Mouse (Mus musculus): ENCODE measurements at regions not wholly inside any gene's neighbourhood (a gene's known extent, or its start where the extent isn't known, plus 50 kb on each side); places are given as distances from the start of the nearest gene placed in this dataset.

- DNase-seq (ENCODE audit: extremely low spot score): no peak
Measured at GRCm38 (mm10) chr10:111782195-111782810, 190.2 kb upstream of the Krr1 start.

GRCm38 (mm10) chr10:111783496-111783895 lies 189.0 kb upstream of the Krr1 start:
- no peak for DNase-seq (ENCODE audit: extremely low spot score)

DNA sequence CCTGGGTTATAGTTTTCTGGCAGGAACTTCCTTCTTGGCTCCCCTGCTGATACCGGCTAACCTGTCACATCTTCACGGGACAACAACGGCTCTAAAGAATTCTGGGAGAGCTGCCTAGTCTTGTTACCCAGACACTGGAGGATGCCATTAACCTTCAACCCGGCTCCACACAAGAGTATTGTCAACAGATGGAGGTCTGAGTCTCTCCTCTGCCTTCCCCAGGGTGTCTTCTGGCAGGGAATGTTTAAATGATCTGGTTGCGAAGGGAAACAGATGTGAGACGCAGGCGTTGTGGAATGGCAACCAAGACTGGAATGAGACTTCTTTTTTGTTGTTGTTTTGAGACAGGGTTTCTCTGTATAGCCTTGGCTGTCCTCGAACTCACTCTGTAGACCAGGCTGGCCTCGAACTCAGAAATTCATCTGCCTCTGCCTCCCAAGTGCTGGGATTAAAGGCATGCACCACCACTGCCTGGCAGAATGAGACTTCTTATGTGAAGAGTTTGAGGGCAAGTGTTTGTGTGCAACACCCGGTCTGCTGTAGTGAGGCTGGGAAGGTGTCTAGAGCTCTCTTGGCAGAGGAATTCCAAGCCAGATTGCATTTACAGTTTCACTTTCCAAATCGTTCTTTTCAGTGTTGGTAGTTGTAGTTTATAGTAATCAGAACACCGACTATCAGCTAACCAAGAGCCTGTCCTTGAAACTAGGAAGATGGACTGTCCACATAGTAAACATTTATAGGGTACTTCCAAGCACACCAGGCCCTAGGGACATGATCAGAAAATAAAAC lies 188.2 kb upstream of the Krr1 start:
- DNase-seq (ENCODE audit: extremely low spot score): peak; percentile 32

DNA sequence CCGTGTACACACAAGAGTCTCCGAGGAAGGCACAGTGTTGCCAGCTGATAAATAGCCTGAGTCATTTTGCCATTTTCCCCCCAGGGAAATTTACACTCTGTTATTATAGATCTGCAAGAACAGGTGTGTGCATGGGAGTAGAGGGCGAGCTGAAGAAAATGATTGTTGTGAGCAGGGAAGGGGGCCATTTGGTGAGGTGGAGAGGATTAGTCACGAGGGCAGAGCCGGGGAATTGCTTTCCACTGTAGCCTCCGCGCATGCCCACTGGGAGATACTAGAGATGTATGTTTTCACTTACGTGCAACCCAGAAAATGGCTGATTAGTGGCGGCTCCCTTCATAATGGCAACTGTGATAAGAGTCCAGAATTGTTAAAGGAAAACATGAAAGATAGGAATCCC lies 185.3 kb upstream of the Krr1 start:
- no peak for DNase-seq (ENCODE audit: extremely low spot score)

GRCm38 (mm10) chr10:111789264-111789663 lies 183.2 kb upstream of the Krr1 start:
- no peak for DNase-seq (ENCODE audit: extremely low spot score)

DNA sequence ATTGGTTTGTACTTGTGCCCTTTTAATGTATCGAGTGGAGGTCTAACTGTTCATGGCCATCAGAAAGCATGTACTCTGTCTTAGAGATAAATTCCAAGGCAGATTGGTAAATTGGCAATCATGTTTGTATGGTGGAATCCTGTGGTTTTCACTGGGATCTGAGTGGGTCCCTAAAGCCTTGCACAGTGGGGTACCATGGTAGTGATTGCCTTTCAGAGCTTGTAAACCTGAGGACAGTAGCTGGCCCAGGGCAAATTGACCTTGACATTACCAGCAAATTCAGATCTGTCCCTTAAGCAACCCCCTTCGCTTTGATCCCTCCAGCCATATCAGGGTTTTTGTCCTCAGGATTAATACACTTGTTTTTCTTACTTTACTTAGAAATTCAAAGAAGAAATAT lies 181.6 kb upstream of the Krr1 start:
- DNase-seq (ENCODE audit: extremely low spot score): no peak

- DNase-seq (ENCODE audit: extremely low spot score): no peak
Measured at GRCm38 (mm10) chr10:111795056-111795455, 177.4 kb upstream of the Krr1 start.

DNA sequence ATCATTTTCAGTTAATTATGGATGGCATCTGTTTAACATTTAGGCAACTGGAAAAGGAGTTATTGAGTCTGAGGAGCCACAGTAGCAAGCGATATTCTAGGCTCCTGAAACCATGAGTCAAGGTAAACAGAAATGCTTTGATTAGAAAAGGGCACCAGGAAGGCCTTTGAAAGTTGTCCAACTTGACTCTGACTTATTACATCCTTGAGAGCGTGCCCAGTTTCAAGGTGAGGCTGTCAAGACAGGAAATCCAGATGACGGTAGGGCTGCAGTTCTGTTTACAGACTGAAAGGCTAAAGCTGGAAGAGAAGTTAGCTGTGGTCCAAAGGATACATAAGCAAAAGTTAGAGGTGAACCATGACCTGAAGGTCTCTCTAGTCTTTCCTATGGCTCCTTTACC lies 176.7 kb upstream of the Krr1 start:
- no peak for DNase-seq (ENCODE audit: extremely low spot score)

GRCm38 (mm10) chr10:111798851-111799281 lies 173.6 kb upstream of the Krr1 start:
- DNase-seq (ENCODE audit: extremely low spot score): no peak

DNA sequence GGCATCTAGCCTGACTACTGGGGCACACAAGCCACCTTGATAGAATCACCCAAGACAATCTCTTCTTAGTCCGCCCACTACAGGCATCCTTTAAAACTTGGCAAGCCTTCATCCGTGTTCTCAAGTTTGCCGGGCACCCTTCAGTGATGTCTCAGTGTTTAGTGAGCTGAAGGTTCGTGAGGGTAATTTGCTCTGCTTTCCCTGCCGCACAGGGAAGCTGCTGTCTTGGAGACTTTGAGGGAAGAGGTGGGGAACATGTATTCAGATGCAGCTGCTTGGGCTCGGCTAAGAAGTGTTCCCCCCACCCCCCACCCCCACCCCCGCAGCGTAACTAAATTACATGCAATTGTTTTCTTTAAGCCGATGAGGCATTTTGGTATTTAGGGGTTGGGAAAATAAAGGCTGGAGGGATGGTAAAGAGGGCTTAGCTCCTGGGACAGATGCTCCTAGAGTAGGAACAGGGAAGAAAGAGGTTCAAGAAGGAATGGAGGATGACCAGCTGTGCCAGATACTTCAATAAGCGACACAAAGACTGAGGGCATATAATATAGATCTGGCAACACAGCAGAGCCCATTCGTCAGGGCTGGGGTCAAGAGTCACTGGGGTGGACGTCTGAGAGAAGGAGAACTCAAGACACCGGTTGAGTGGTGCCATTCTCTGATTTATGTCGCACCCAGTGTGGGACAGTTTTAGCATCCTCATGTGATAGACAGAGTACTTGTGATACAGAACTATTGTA lies 172.4 kb upstream of the Krr1 start:
- DNase-seq (ENCODE audit: extremely low spot score): peak; percentile 40

DNA sequence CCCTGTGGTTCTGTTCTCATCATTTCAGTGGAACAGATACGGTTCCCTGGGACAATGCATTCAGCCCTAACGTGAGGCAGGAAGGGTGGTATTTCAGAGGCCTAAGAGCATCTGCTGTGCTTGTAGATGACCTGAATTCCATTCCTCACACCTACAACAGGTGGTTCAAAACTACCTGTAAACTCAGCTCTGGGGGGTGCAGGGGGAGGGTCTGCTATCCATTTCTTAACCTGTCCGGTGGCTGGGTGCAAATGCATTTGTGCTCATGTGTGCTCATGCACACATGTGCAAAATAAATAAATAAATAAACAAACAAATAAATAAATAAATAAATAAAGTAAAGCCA lies 171.9 kb upstream of the Krr1 start:
- no peak for DNase-seq (ENCODE audit: extremely low spot score)

- DNase-seq (ENCODE audit: extremely low spot score): peak; percentile 46
Measured at GRCm38 (mm10) chr10:111801021-111801793, 171.3 kb upstream of the Krr1 start.

- peak; percentile 49 for DNase-seq (ENCODE audit: extremely low spot score)
Measured at GRCm38 (mm10) chr10:111801794-111802359, 170.6 kb upstream of the Krr1 start.

DNA sequence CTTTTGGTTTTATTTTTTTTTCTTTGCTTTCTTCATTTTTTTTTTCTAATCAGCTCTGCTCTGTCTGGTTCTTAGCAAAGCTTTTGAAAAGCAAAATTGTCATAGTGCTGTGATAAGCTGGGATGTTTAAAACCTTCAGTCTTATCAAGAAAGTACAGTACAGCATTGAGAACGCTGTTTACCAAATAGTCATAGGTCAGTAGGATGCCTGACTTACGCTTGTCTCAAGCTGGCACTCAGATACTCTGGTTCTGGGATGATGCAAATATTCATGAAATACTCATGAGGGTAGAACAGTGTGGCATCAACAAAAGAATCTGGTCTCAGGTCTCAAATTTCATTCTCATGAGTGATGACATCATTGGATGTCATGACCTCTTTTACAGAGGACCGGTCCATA lies 166.1 kb upstream of the Krr1 start:
- no peak for DNase-seq (ENCODE audit: extremely low spot score)

GRCm38 (mm10) chr10:111806916-111807315 lies 165.5 kb upstream of the Krr1 start:
- no peak for DNase-seq (ENCODE audit: extremely low spot score)

DNA sequence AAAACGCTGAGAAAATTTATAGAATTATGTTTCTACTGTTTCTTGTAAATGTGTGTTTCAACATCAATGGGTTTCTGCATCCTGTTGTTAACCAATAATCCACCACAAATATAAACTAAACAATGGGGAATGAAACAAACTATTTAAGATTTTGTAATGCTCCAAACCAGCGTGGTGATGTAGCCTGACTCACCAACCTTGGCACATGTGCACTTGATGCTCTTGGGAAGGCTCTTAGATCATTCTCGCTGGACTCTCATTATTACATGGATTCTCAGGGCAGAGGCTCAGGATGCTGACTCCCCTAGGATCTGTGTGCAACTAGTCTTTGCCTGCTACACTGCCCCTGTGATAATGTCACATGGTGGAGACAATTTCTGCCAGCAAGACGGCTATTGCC lies 158.7 kb upstream of the Krr1 start:
- no peak for DNase-seq (ENCODE audit: extremely low spot score)

DNA sequence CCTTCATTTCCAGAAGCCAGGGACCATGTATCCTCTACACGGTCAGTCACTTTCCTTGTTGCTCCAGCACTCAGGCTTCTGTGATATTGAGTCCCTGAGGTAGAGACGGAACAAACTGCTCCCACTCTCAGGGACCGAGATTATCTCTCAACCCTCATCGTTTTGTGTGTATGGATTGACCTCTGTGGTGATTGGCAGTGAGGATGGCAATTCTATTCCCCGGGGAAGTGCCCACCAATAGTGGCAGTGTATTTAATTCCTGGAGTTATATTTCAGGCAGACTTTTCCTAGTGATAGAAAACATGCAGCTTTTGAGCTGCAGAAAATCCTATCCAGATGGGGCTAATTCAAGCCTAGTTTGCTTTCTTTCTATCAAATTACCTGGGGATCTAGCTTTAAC lies 157.8 kb upstream of the Krr1 start:
- no peak for DNase-seq (ENCODE audit: extremely low spot score)

GRCm38 (mm10) chr10:111815160-111815559 lies 157.3 kb upstream of the Krr1 start:
- no peak for DNase-seq (ENCODE audit: extremely low spot score)

GRCm38 (mm10) chr10:111815821-111816599 lies 156.5 kb upstream of the Krr1 start:
- no peak for DNase-seq (ENCODE audit: extremely low spot score)

DNA sequence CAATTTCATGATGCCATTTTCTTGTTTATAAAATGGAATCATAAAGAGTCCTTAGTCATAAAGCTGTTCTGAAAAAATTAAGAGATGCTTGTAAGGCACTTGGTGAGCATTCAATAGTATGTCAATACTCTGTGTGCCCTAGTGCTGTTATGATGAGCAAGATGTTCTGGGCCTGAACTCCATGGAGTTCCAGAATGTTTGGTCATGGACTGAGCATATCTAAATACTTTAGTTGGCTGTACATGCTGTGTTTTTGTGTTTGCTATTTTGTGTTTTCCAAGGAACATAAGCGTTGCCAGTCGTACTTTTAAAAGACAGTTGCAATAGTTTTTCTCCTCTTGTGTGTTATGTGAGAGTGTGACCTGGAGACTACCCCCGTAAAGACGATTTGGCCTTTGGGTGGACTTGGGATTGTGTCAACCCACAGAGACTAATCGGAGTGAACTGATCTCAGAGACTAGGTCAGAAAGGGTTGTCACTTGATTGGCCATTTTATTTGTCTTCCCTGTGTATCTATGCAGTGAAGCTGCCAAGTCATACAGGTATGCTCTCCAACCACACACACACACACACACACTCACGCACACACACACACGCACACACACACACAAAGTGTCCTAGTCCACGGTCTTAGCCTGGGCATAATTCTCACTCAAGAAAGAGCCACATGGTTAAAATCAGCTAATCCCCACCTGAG lies 152.6 kb upstream of the Krr1 start:
- DNase-seq (ENCODE audit: extremely low spot score): no peak
